Mouse (Mus musculus): ENCODE data around the gene Fam50b. TPM values are rescaled to one million over a fixed set of nuclear protein-coding genes. Genes with fewer than 3 reads are reported as not detected.

Gene Fam50b
- polyA plus RNA-seq (2014; fragmentation: Nextera tagmentation; extraction: Ambion mirVana), result not detected in 2 replicates

- Histone ChIP-seq H3K36me3 (ENCODE audit: control insufficient read depth, insufficient read depth, low read length) (no peaks in the 10 kb centered on the region), H3K27me3 (ENCODE audit: control insufficient read depth, insufficient read depth, low read length) (no peaks in the 10 kb centered on the region), H3K4me1 (ENCODE audit: control insufficient read depth, insufficient read depth, low read length) (no peaks in the 10 kb centered on the region), H3K4me3 (ENCODE audit: low read depth, low read length) (no peak within 1 kb of the TSS), H3K9me3 (ENCODE audit: control insufficient read depth, low read length) (no peaks in the 10 kb centered on the region), H3K4me2 (ENCODE audit: low read depth) (no peak within 1 kb of the TSS), H3K9ac (ENCODE audit: low read length) (no peak within 1 kb of the TSS), H3K27ac (ENCODE audit: low read depth, low read length) (no peak within 1 kb of the TSS)
- ATAC-seq (ENCODE audit: insufficient read depth, low FRiP score, low TSS enrichment) (no peak), DNase-seq (ENCODE audit: low spot score) (no peak)
- WGBS, result 65% methylated on average over 5 of the region's 5 CpGs
Observed at GRCm38 (mm10) chr13:34734686-34735085, at the start of gene Fam50b. Fam50b (plus strand) TSS chr13:34734850.

GRCm38 (mm10) chr13:34685008-34685765, 49.5 kb upstream of the Fam50b start:
- DNase-seq (ENCODE audit: low spot score), result no peak
- 69% methylated on average over 7 of the region's 7 CpGs for WGBS
- no peak for ATAC-seq (ENCODE audit: insufficient read depth, low FRiP score, low TSS enrichment)

GRCm38 (mm10) chr13:34691049-34691448, 43.6 kb upstream of the Fam50b start:
- Histone ChIP-seq H3K9ac (ENCODE audit: low read length) (no peak overlapping the region), H3K4me1 (ENCODE audit: control insufficient read depth, insufficient read depth, low read length) (no peaks in the 10 kb centered on the region), H3K4me2 (ENCODE audit: low read depth) (no peak overlapping the region), H3K9me3 (ENCODE audit: control insufficient read depth, low read length) (no peaks in the 10 kb centered on the region), H3K36me3 (ENCODE audit: control insufficient read depth, insufficient read depth, low read length) (no peaks in the 10 kb centered on the region), H3K4me3 (ENCODE audit: low read depth, low read length) (no peak overlapping the region), H3K27ac (ENCODE audit: low read depth, low read length) (no peak overlapping the region), H3K27me3 (ENCODE audit: control insufficient read depth, insufficient read depth, low read length) (no peaks in the 10 kb centered on the region)
- no peak for ATAC-seq (ENCODE audit: insufficient read depth, low FRiP score, low TSS enrichment)
- no peak for DNase-seq (ENCODE audit: low spot score)
- 88% methylated on average over 1 of the region's 1 CpGs for WGBS

More at GRCm38 (mm10) chr13:34685008-34685765, 49.5 kb upstream of the Fam50b start:
- Histone ChIP-seq H3K27me3 (ENCODE audit: control insufficient read depth, insufficient read depth, low read length) (no peaks in the 10 kb centered on the region), H3K9ac (ENCODE audit: low read length) (no peak overlapping the region), H3K4me3 (ENCODE audit: low read depth, low read length) (no peak overlapping the region), H3K36me3 (ENCODE audit: control insufficient read depth, insufficient read depth, low read length) (no peaks in the 10 kb centered on the region), H3K4me1 (ENCODE audit: control insufficient read depth, insufficient read depth, low read length) (no peaks in the 10 kb centered on the region), H3K9me3 (ENCODE audit: control insufficient read depth, low read length) (no peaks in the 10 kb centered on the region), H3K4me2 (ENCODE audit: low read depth) (no peak overlapping the region), H3K27ac (ENCODE audit: low read depth, low read length) (no peak overlapping the region)

- Histone ChIP-seq H3K4me1 (ENCODE audit: control insufficient read depth, insufficient read depth, low read length) (no peaks in the 10 kb centered on the region), H3K4me3 (ENCODE audit: low read depth, low read length) (no peak overlapping the region), H3K9ac (ENCODE audit: low read length) (no peak overlapping the region), H3K36me3 (ENCODE audit: control insufficient read depth, insufficient read depth, low read length) (no peaks in the 10 kb centered on the region), H3K27me3 (ENCODE audit: control insufficient read depth, insufficient read depth, low read length) (no peaks in the 10 kb centered on the region), H3K4me2 (ENCODE audit: low read depth) (no peak overlapping the region), H3K9me3 (ENCODE audit: control insufficient read depth, low read length) (no peaks in the 10 kb centered on the region), H3K27ac (ENCODE audit: low read depth, low read length) (no peak overlapping the region)
- 85% methylated on average over 6 of the region's 6 CpGs for WGBS
- DNase-seq (ENCODE audit: low spot score), result no peak
- ATAC-seq (ENCODE audit: insufficient read depth, low FRiP score, low TSS enrichment), result no peak
Observed at GRCm38 (mm10) chr13:34693111-34693510, 41.5 kb upstream of the Fam50b start.

GRCm38 (mm10) chr13:34696734-34697332, 37.8 kb upstream of the Fam50b start:
- Histone ChIP-seq H3K4me2 (ENCODE audit: low read depth) (no peak overlapping the region), H3K27me3 (ENCODE audit: control insufficient read depth, insufficient read depth, low read length) (no peaks in the 10 kb centered on the region), H3K9me3 (ENCODE audit: control insufficient read depth, low read length) (no peaks in the 10 kb centered on the region), H3K36me3 (ENCODE audit: control insufficient read depth, insufficient read depth, low read length) (no peaks in the 10 kb centered on the region), H3K4me3 (ENCODE audit: low read depth, low read length) (no peak overlapping the region), H3K4me1 (ENCODE audit: control insufficient read depth, insufficient read depth, low read length) (no peaks in the 10 kb centered on the region), H3K9ac (ENCODE audit: low read length) (no peak overlapping the region), H3K27ac (ENCODE audit: low read depth, low read length) (no peak overlapping the region)
- no peak for ATAC-seq (ENCODE audit: insufficient read depth, low FRiP score, low TSS enrichment)
- WGBS, result 89% methylated on average over 7 of the region's 7 CpGs
- DNase-seq (ENCODE audit: low spot score), result no peak

GRCm38 (mm10) chr13:34700091-34700490, 34.6 kb upstream of the Fam50b start:
- WGBS, result 86% methylated on average over 2 of the region's 2 CpGs
- no peak overlapping the region for H3K27ac ChIP-seq (ENCODE audit: low read depth, low read length)
- no peaks in the 10 kb centered on the region for H3K27me3 ChIP-seq (ENCODE audit: control insufficient read depth, insufficient read depth, low read length)
- no peak overlapping the region for H3K4me2 ChIP-seq (ENCODE audit: low read depth)
- H3K9ac ChIP-seq (ENCODE audit: low read length), result no peak overlapping the region
- ATAC-seq (ENCODE audit: insufficient read depth, low FRiP score, low TSS enrichment), result no peak
- H3K36me3 ChIP-seq (ENCODE audit: control insufficient read depth, insufficient read depth, low read length), result no peaks in the 10 kb centered on the region
- H3K4me1 ChIP-seq (ENCODE audit: control insufficient read depth, insufficient read depth, low read length), result peaks cover 2% of the 10 kb centered on the region; the same call in 1 of the 2 replicates
- no peaks in the 10 kb centered on the region for H3K9me3 ChIP-seq (ENCODE audit: control insufficient read depth, low read length)
- DNase-seq (ENCODE audit: low spot score), result no peak
- H3K4me3 ChIP-seq (ENCODE audit: low read depth, low read length), result no peak overlapping the region

- WGBS, result 92% methylated on average over 1 of the region's 1 CpGs
- DNase-seq (ENCODE audit: low spot score) (no peak), ATAC-seq (ENCODE audit: insufficient read depth, low FRiP score, low TSS enrichment) (no peak)
- no peak overlapping the region for H3K4me2 ChIP-seq (ENCODE audit: low read depth)
- no peaks in the 10 kb centered on the region for H3K9me3 ChIP-seq (ENCODE audit: control insufficient read depth, low read length)
- no peak overlapping the region for H3K4me3 ChIP-seq (ENCODE audit: low read depth, low read length)
- peaks cover 2% of the 10 kb centered on the region; the same call in 1 of the 2 replicates for H3K4me1 ChIP-seq (ENCODE audit: control insufficient read depth, insufficient read depth, low read length)
- no peak overlapping the region for H3K27ac ChIP-seq (ENCODE audit: low read depth, low read length)
- H3K9ac ChIP-seq (ENCODE audit: low read length), result no peak overlapping the region
- no peaks in the 10 kb centered on the region for H3K36me3 ChIP-seq (ENCODE audit: control insufficient read depth, insufficient read depth, low read length)
- no peaks in the 10 kb centered on the region for H3K27me3 ChIP-seq (ENCODE audit: control insufficient read depth, insufficient read depth, low read length)
Observed at GRCm38 (mm10) chr13:34700630-34701029, 34.0 kb upstream of the Fam50b start.

- no peak overlapping the region for H3K9ac ChIP-seq (ENCODE audit: low read length)
- H3K4me2 ChIP-seq (ENCODE audit: low read depth), result no peak overlapping the region
- H3K4me3 ChIP-seq (ENCODE audit: low read depth, low read length), result no peak overlapping the region
- no peaks in the 10 kb centered on the region for H3K27me3 ChIP-seq (ENCODE audit: control insufficient read depth, insufficient read depth, low read length)
- DNase-seq (ENCODE audit: low spot score), result no peak
- no peak for ATAC-seq (ENCODE audit: insufficient read depth, low FRiP score, low TSS enrichment)
- H3K36me3 ChIP-seq (ENCODE audit: control insufficient read depth, insufficient read depth, low read length), result no peaks in the 10 kb centered on the region
- WGBS, result 64% methylated on average over 2 of the region's 2 CpGs
- no peak overlapping the region for H3K27ac ChIP-seq (ENCODE audit: low read depth, low read length)
- H3K9me3 ChIP-seq (ENCODE audit: control insufficient read depth, low read length), result no peaks in the 10 kb centered on the region
- H3K4me1 ChIP-seq (ENCODE audit: control insufficient read depth, insufficient read depth, low read length), result peaks cover 2% of the 10 kb centered on the region; the same call in 1 of the 2 replicates
Observed at GRCm38 (mm10) chr13:34703301-34703700, 31.3 kb upstream of the Fam50b start.

- Histone ChIP-seq H3K4me3 (ENCODE audit: low read depth, low read length) (no peak overlapping the region), H3K27me3 (ENCODE audit: control insufficient read depth, insufficient read depth, low read length) (no peaks in the 10 kb centered on the region), H3K4me1 (ENCODE audit: control insufficient read depth, insufficient read depth, low read length) (peaks cover 2% of the 10 kb centered on the region; the same call in 1 of the 2 replicates), H3K9me3 (ENCODE audit: control insufficient read depth, low read length) (no peaks in the 10 kb centered on the region), H3K9ac (ENCODE audit: low read length) (no peak overlapping the region), H3K4me2 (ENCODE audit: low read depth) (no peak overlapping the region), H3K36me3 (ENCODE audit: control insufficient read depth, insufficient read depth, low read length) (no peaks in the 10 kb centered on the region), H3K27ac (ENCODE audit: low read depth, low read length) (no peak overlapping the region)
- DNase-seq (ENCODE audit: low spot score) (no peak), ATAC-seq (ENCODE audit: insufficient read depth, low FRiP score, low TSS enrichment) (no peak)
- 86% methylated on average over 1 of the region's 1 CpGs for WGBS
Observed at GRCm38 (mm10) chr13:34703795-34704194, 30.9 kb upstream of the Fam50b start.
